Mouse (Mus musculus): ENCODE measurements around the gene Bcl2l12.

DNA sequence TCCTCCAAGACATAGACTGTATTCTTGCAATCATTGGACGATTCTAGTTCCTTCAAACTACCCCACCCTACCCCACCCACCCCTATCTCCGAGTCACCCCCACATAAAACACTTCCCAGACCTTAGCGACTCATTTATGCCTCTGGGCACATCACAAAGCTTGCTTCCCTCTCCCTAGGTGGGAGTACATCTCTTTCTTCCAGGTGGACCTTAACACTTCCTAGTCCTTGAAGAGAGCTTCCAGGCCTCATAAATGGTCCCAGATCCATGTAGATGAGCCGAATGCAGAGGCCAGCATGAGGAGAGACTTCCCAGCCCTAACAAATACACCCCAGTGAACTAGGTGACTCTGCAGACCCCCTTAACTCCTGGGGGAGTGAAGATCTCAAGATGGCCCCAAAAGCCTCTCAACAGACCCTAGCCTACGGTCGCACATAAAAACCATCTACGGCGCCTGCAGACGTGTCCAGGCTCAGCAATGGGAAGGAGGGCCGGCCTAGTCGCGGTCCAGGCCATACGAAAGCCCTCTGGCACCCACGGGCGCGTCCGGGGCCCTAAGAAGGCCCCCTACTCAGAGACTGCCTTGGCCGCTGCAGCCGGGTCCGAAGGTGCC, 16.9 kb upstream of the Bcl2l12 start:
- TF ChIP-seq CTCF (IDR thresholded peaks at IDR 0.05 in 2 of 3, conservative IDR thresholded peaks at IDR 0.05 in 1 of 3; ENCODE audit: control insufficient read depth in 1 of 3, insufficient read depth in 1 of 3, low read depth in 2 of 3, low read length in 3 of 3, poor library complexity in 1 of 3, severe bottlenecking in 1 of 3), result no peak
- TF ChIP-seq MXI1 (IDR thresholded peaks at IDR 0.05; ENCODE audit: low read depth, low read length), result no peak; the same call in 1 of the 2 replicates
- TF ChIP-seq KAT2A (conservative IDR thresholded peaks at IDR 0.05; ENCODE audit: low read depth, low read length), result no peak
- no peak for TF ChIP-seq GATA1 (IDR thresholded peaks at IDR 0.05; ENCODE audit: low read depth, low read length)
- TF ChIP-seq MYC (IDR thresholded peaks at IDR 0.05; ENCODE audit: low read depth, low read length), result no peak
- peak; percentile 56 to 94; a peak in 3 of 4 replicates for TF ChIP-seq POLR2A (IDR thresholded peaks at IDR 0.05; ENCODE audit: control insufficient read depth in 1 of 2, insufficient read depth in 1 of 2, low read depth in 1 of 2, low read length in 2 of 2, poor library complexity in 1 of 2)
- TF ChIP-seq TAL1 (IDR thresholded peaks at IDR 0.05; ENCODE audit: low read length), result no peak
- no peak for TF ChIP-seq USF1 (IDR thresholded peaks at IDR 0.05; ENCODE audit: low read depth, low read length)
- TF ChIP-seq TBP (IDR thresholded peaks at IDR 0.05; ENCODE audit: low read depth, low read length), result peak; percentile 95
- TF ChIP-seq MAX (IDR thresholded peaks at IDR 0.05; ENCODE audit: low read length), result no peak
- no peak for TF ChIP-seq ZNF384 (IDR thresholded peaks at IDR 0.05; ENCODE audit: low read depth, low read length)
- peak; percentile 7 to 36; a peak in 1 of 4 replicates for TF ChIP-seq EP300 (IDR thresholded peaks at IDR 0.05; ENCODE audit: low read depth in 1 of 2, low read length in 2 of 2)
